In genomic region chr7:129909730-129910129, GRCm38 (mm10) we compare ENCODE assay signal across 27 mouse cellular contexts.
"Had no signal": no experiment of that assay in that cellular context is flagged by ENCODE, and none has a peak within 500 bp of the region (broad histone marks: within the 10 kb centered on the region; RNA-seq: fewer than 3 reads in every experiment).

No protein-coding gene starts in this region.

- H3K4me3 ChIP-seq: embryonic facial prominence, embryonic 10.5 days; embryonic facial prominence, embryonic 12.5 days; embryonic facial prominence, embryonic 13.5 days; embryonic facial prominence, embryonic 15.5 days; erythroblast, embryonic 14.5 days; forebrain, embryonic 10.5 days; forebrain, embryonic 12.5 days; forebrain, embryonic 13.5 days; forebrain, embryonic 15.5 days; gastrocnemius, adult 2 months had no signal

- DNase-seq: cerebellum, adult 2 months; cerebellum, adult 8-10 months; cerebellum, adult 9-10 months; cerebellum, adult 9-11 months; cerebellum, postnatal 10 days; cerebellum, postnatal 14 days; cerebellum, postnatal 25 days; cerebellum, postnatal 36 days; embryo, embryonic 11 days; forebrain, postnatal 0 days; gastrocnemius, adult 2 months; gastrocnemius, postnatal 10 days; gastrocnemius, postnatal 14 days; gastrocnemius, postnatal 25 days; gastrocnemius, postnatal 36 days; heart, adult 18-20 months had no signal

- H3K27me3 ChIP-seq: embryonic facial prominence, embryonic 12.5 days; embryonic facial prominence, embryonic 13.5 days; embryonic facial prominence, embryonic 15.5 days; forebrain, embryonic 12.5 days; forebrain, embryonic 13.5 days; forebrain, embryonic 15.5 days had no signal

- H3K4me1 ChIP-seq: embryonic facial prominence, embryonic 10.5 days; embryonic facial prominence, embryonic 12.5 days; embryonic facial prominence, embryonic 15.5 days; forebrain, embryonic 10.5 days; forebrain, embryonic 12.5 days; forebrain, embryonic 13.5 days; forebrain, embryonic 15.5 days had no signal

- H3K9me3 ChIP-seq: embryonic facial prominence, embryonic 10.5 days; embryonic facial prominence, embryonic 12.5 days; embryonic facial prominence, embryonic 13.5 days; embryonic facial prominence, embryonic 15.5 days; forebrain, embryonic 10.5 days; forebrain, embryonic 12.5 days; forebrain, embryonic 13.5 days; forebrain, embryonic 15.5 days had no signal

- H3K36me3 ChIP-seq: embryonic facial prominence, embryonic 10.5 days; embryonic facial prominence, embryonic 12.5 days; embryonic facial prominence, embryonic 13.5 days; embryonic facial prominence, embryonic 15.5 days; forebrain, embryonic 10.5 days; forebrain, embryonic 12.5 days; forebrain, embryonic 15.5 days had no signal

- H3K4me2 ChIP-seq: embryonic facial prominence, embryonic 12.5 days; embryonic facial prominence, embryonic 13.5 days; embryonic facial prominence, embryonic 15.5 days; forebrain, embryonic 12.5 days; forebrain, embryonic 13.5 days; forebrain, embryonic 15.5 days had no signal

- H3K9ac ChIP-seq: embryonic facial prominence, embryonic 12.5 days; embryonic facial prominence, embryonic 13.5 days; embryonic facial prominence, embryonic 15.5 days; forebrain, embryonic 12.5 days; forebrain, embryonic 13.5 days; forebrain, embryonic 15.5 days; forebrain, postnatal 0 days had no signal

- H3K27ac ChIP-seq: embryonic facial prominence, embryonic 10.5 days; embryonic facial prominence, embryonic 12.5 days; embryonic facial prominence, embryonic 13.5 days; embryonic facial prominence, embryonic 15.5 days; forebrain, embryonic 10.5 days; forebrain, embryonic 12.5 days; forebrain, embryonic 13.5 days; forebrain, embryonic 15.5 days; gastrocnemius, adult 2 months had no signal

- ATAC-seq: forebrain, embryonic 13.5 days; forebrain, embryonic 14.5 days; forebrain, embryonic 15.5 days; forebrain, embryonic 16.5 days; forebrain, postnatal 0 days had no signal
